Mouse (Mus musculus) right cerebral cortex, postnatal 4 days (tissue): ENCODE measurements at regions not wholly inside any gene's neighbourhood (a gene's known extent, or its start where the extent isn't known, plus 50 kb on each side); places are given as distances from the start of the nearest gene placed in this dataset.
"Not testable (repeated sequence)": the region's sequence is repeated elsewhere in the genome, so short reads cannot be mapped to it uniquely, and the experiment has no call there.

Experiments
- DNase-seq: peaks from one replicate; pipeline ENCODE4 v3.0.0-alpha.2; 2022

- no peak for DNase-seq
Measured at GRCm38 (mm10) chr10:117566648-117567378, 62.5 kb upstream of the Cpm start.

- no peak for DNase-seq
Measured at GRCm38 (mm10) chr10:117566204-117566603, 63.1 kb upstream of the Cpm start.

GRCm38 (mm10) chr10:117565529-117566086 lies 63.7 kb upstream of the Cpm start:
- DNase-seq: no peak

GRCm38 (mm10) chr10:117565110-117565509 lies 64.2 kb upstream of the Cpm start:
- no peak for DNase-seq

GRCm38 (mm10) chr10:117564118-117565040 lies 64.9 kb upstream of the Cpm start:
- no peak for DNase-seq

GRCm38 (mm10) chr10:117563429-117564117 lies 65.7 kb upstream of the Cpm start:
- no peak for DNase-seq

GRCm38 (mm10) chr10:117562850-117563248 lies 66.5 kb upstream of the Cpm start:
- DNase-seq: not testable (repeated sequence)

DNA sequence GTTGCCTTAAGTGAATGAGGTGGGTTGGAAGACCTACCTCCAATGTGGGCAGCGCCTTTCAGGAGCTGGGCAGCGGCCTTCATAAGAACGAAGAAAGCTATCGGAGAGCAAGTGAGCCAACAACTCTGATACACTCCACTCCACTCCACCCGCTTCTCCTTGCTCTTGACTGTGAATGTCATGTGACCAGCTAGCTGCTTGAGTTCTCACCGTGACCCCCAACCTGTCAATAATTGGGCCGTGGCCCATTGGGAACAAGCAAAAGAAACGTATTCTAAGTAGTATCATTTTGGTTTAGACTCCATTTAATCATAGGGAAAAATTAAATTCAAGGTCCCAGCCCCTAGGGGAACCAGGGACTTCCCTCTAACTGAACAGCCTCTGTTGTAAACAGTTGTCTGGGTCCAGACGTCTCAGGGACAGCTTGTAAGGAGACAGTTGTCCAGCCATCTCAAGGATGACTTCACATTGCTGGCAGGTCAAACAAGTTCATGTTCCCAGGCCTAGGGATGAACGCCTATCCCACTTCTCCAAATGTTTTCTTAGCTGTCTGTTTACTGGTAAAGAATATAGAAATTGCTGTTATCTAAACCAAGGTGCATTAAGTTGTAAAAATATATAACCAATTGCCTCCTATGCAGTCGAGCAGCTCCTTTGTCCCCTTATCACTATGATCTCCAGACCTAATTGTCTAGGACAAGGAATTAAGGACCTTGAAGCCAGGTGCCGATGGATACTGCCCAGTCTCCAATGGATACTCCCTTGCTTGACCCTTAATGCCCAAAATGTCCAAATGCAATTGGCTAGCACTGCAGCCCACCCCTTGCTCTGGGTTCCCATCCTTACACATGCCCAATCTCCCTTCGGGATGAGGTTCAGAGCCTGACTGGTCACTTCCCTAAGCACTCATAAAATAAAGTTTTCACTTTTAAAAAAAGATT lies 67.1 kb upstream of the Cpm start:
- DNase-seq: no peak

DNA sequence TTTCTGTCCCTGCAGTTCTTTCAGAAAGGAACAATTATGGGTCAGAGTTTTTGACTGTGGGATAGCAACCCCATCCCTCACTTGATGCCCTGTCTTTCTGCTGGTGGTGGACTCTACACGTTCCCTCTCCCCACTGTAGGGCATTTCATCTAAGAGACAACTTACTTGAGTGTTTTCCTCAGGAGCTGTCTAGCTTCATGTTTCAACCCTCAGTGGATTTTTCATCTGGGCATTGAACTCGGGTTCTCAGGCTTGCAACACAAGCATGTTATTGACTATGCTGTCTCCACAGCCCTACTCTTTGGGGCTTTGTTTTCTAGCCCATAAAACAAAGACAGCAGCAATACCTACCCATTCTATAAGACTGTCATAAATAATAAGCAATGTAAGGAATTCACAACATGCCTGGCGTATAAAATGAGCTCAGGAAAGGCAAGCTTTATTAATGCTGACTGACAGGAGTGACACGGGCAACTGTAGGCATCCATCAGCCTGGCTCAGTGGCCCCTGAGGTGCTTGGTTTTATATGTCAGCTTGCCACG lies 68.0 kb upstream of the Cpm start:
- DNase-seq: no peak

- no peak for DNase-seq
Measured at GRCm38 (mm10) chr10:117560396-117561278, 68.7 kb upstream of the Cpm start.

DNA sequence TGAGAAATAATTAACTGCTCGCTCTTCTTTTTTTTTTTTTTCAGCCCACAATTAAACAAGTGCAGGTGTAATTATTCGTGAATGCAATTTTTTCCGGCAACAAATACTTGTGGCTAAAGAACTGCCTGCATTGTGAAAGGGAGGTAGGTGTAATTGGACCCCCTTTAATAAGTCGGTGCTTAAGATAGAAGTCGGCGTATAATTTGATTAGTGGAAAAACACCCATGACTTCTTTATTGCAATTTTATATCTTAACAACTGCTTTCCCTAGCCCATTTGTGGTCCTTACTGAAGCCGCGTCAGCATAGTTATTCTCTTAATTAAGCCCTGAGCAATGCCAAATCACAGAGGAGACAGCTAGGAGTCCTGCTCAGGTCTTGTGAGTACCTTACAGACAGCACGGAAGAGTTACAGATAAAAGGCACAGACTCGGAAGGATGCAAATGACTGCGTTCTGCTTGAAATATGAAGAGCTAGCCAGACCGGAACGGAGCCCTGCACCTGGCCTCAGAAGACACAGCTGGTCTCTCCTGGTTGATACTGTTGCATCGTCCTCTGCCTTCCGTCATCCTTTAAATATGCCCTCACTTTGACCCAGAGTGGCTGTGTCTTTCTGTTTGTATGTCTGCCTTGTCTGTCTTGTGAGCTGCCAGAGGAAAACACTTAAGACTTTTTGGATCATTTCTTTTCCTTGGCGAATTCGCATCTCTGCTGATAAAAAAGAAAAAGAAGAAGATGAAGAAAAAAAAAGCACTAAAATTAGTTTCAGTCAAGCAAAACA lies 69.5 kb upstream of the Cpm start:
- DNase-seq: no peak

DNA sequence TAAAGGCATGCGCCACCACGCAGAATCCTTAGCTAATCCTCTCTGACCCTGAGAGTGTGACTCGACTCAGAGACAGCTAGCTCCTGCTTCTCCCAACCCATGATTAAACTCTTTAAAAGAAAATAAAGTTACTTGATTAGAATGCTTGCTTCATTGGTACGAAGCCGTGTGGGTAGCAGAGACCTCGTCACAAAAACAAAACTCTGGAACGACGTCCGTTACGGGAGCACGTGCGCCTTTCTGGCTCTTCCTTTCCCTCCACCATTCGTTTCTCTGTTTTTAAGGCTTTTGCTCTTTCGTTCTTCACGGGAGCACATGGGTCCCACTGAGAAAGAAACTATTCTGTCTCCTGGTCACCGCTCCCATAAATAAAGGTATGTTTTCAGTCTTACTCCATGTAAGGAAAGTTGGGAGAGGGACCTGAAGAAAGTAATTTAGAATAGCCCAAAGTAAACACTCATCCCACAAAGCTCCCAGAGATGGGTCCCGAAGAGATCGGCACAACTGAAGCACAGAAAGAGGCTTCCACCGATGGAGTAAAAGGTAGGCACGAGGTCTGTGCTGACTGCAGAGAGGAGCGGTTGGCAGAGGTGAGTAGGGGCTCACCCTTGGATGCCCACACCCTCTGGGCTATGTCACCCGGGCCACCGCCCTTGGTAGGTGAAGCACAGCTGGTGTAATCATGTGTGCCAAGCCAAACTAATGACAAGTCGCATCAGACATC lies 70.2 kb upstream of the Cpm start:
- DNase-seq: no peak

DNA sequence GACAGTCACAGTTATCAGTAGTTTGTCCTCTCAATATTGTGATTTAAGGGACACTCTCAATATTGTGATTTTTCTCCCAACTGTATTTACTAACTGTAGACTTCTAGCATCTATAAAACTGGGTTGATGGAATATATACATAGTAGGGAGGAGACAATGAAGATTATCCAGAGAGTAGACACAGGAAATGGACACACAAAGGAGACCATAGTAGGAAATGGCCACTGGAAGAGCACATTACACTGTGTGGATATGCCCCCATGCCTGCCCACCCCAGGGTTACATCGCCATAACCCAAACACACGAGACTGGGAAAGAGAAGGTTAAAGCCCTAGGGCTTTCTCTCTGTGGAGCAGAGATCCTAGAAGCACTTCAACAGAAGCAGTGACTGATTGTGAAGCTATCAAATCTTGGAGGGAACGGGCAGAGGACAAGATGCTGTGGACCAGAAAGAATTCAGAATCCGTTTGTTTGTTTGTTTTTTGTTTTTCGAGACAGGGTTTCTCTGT lies 71.0 kb upstream of the Cpm start:
- no peak for DNase-seq

DNA sequence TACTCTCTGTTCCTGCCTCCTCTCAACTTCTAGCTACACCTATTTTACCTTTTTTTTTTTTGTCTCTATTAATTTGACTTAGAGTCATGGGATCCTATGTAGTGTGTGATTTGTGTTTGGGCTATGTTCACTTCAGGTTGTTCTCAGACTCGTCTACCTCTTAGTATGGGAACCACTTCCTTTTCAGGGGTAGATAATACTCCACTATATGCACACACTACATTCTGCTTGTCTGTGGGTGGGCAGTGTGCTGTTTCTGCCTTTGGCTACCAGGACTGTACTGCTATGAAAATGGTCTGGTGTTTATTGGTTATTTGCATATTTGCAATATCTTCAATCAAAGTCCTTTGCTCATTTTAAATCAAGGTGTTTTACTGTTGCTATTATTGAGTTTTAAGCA lies 71.6 kb upstream of the Cpm start:
- DNase-seq: no peak

GRCm38 (mm10) chr10:117556851-117557542 lies 72.3 kb upstream of the Cpm start:
- DNase-seq: no peak

DNA sequence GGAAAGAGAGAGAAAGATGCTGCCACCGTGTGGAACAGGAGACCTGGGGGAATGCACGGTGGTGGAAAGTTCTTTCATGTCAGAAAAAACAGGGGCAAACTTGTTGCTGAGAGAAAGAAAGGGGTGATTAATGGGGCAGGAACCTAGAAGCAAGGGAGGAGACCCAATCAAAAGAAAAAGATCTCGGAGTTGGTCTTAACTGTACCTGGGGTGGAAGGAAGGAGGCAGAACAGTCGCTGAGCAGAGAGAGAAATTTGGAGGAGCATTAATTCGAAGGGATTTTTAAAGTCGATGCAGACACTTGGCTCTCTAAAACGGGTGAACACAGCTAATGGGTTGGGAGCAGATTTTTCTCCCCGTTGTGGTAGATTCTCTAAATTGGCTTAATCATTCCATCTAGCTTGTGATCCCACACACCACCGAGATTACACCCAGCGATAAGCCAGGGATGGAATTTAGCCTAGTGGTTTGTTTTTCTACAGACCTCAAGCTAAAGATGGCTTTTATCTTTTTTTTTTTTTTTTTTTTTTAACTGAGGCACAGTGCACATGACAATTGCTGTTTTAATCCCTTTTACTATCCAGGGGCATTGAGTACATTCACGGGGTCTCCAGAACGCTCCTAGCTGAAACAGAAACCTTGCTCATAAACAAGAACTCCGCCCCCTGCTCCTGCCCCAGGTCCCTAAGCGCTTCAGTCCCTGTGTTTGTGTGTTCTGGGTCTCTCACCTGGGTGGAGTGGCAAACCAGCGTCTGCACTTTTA lies 73.1 kb upstream of the Cpm start:
- DNase-seq: no peak

GRCm38 (mm10) chr10:117555542-117555941 lies 73.8 kb upstream of the Cpm start:
- DNase-seq: no peak
